Mouse (Mus musculus): ENCODE results near the gene 9430097D07Rik. TPM values are rescaled to one million over a fixed set of nuclear protein-coding genes. Genes with fewer than 3 reads are reported as not detected.

Gene 9430097D07Rik
- polyA plus RNA-seq, 1 experiment from 2014 or later, result 0.39 TPM

DNA sequence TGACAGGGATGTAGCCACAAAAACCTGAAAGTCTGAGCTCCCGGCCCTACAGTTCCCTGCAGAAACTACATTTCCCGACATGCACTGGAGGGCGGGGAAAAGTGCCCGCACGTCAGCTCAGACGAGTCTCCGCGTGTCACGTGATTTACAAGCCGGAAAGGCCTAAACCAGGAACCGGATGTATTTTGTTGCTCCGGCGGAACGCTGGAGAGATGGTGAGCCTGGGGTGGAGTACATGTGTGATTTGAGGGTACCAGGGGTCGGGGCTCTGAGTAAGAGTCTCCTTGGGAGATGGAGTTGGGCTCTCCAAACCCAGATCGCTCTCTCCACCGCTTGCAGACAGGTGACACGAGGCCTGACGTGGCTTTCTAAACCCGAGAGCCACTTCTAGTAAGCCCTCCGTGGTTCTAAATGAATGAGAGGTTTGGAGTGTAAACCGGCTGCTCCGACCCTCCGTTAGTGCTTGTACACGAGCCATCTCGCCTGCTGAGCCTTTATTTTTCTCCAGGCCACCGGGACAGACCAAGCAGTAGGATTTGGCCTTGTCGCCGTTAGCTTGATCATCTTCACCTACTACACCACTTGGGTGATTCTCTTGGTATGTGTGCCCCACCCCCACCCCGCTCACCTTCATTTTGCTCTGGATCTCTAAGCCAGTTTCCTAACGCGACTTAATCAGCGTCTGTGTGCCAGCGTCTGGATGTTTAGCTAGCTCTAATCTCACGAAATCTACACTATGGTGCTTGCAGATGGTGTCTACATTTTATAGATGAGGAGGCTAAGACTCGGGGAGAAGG is 4.6 kb downstream of the 9430097D07Rik start, which contains the start of gene Dpm2:
Gene Dpm2 (plus strand): TSS at position 161 of the 797 bp plus-strand sequence.
- WGBS, result 3% methylated on average over 36 of the region's 36 CpGs
- H3K27ac ChIP-seq, result peak within 1 kb of the TSS; percentile 82

DNA sequence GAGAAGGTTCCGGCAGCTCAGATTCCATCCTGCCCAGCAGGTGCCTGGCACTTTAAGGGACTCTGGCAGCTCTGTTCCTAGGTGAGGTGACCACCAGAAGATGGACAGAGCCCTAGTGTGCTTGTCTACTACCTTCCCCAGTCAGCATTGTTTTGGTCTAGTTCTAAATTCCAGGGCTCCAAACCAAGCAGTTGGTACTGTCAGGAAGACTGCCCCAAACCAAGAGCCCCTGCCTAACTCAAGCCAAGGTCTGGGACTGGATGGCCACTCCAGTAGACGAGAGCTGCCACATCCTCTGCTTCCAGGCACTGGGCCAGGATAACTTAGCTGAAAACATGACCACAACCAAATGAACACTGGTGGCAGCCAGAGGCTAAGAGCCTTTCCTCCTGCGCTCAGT is 6.5 kb downstream of the 9430097D07Rik start:
- peaks cover 62% of the 10 kb centered on the region for H3K36me3 ChIP-seq
- no peaks in the 10 kb centered on the region for H3K27me3 ChIP-seq (ENCODE audit: insufficient read depth, poor library complexity, severe bottlenecking)
- no peaks in the 10 kb centered on the region for H3K9me3 ChIP-seq
- H3K27ac ChIP-seq, result no peak overlapping the region
- H3K4me3 ChIP-seq, result no peak overlapping the region
- peaks cover 14% of the 10 kb centered on the region for H3K4me1 ChIP-seq (replicated peaks)
- DNase-seq (ENCODE audit: low spot score), result no peak
- 92% methylated on average over 3 of the region's 3 CpGs for WGBS

More for the DNA sequence above, 4.6 kb downstream of the 9430097D07Rik start, which contains the start of gene Dpm2:
- DNase-seq (ENCODE audit: low spot score), result peak; percentile 87
- Histone ChIP-seq H3K4me1 (replicated peaks) (peaks cover 23% of the 10 kb centered on the region), H3K9me3 (no peaks in the 10 kb centered on the region), H3K4me3 (peak within 1 kb of the TSS; percentile 78), H3K27me3 (ENCODE audit: insufficient read depth, poor library complexity, severe bottlenecking) (peaks cover 2% of the 10 kb centered on the region), H3K36me3 (peaks cover 43% of the 10 kb centered on the region)

GRCm38 (mm10) chr2:32568149-32568548 is 7.3 kb downstream of the 9430097D07Rik start:
- no peak for DNase-seq (ENCODE audit: low spot score)

DNA sequence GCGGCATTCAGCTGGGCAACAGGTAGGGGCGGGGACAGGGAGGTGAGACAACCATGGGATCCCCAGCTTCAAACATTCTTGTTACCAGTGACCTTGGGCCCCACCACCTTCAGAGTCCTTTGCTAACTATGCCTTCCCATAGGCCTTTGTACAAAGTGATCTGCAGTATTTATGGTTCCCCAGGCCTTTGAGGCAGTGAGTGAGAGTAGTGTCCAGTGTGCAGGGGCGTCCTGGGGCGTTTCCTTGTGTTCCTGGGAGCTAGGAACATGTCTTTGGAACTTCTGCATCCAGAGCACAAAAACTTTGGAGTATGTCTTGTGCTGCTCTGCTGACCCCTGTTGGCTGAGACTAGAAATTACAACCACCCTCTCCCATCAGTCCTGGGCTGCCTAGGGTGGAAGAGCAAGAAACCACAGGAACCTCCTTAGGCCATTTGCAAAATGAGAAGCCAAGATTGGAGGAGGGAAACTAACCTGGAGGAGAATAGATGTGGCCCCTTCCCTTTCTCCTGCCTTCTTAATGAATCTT is 8.9 kb downstream of the 9430097D07Rik start:
- Histone ChIP-seq H3K27me3 (ENCODE audit: insufficient read depth, poor library complexity, severe bottlenecking) (no peaks in the 10 kb centered on the region), H3K4me3 (no peak overlapping the region), H3K27ac (no peak overlapping the region), H3K4me1 (replicated peaks) (peaks cover 6% of the 10 kb centered on the region), H3K36me3 (peaks cover 76% of the 10 kb centered on the region), H3K9me3 (no peaks in the 10 kb centered on the region)
- 46% methylated on average over 4 of the region's 4 CpGs for WGBS
- DNase-seq (ENCODE audit: low spot score), result peak; percentile 74

More at GRCm38 (mm10) chr2:32568149-32568548, 7.3 kb downstream of the 9430097D07Rik start:
- peaks cover 68% of the 10 kb centered on the region for H3K36me3 ChIP-seq
- no peak overlapping the region for H3K4me3 ChIP-seq
- H3K4me1 ChIP-seq (replicated peaks), result peaks cover 14% of the 10 kb centered on the region
- H3K9me3 ChIP-seq, result no peaks in the 10 kb centered on the region
- no peak overlapping the region for H3K27ac ChIP-seq
- no peaks in the 10 kb centered on the region for H3K27me3 ChIP-seq (ENCODE audit: insufficient read depth, poor library complexity, severe bottlenecking)
- 76% methylated on average over 5 of the region's 5 CpGs for WGBS

DNA sequence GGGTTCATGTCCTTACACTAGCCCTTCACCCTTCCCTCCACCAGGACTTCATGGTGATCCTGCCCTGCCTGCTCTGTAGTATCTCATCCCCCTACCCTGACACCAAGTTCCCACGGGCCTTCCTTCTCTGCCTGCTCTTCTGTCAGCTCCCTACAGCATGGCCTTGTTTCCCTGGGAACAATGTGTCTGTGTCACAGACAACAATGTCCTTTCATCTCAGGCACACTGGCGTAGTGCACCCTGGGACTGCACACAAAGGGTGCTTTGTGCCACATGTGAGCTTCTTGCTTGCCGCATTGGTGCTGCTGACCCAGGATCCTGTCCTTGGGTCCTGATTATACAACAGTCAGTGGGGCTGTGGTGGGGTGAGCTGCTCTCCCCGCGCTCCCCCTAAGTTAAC is 15.9 kb downstream of the 9430097D07Rik start:
- peak; percentile 85 for DNase-seq (ENCODE audit: low spot score)
- Histone ChIP-seq H3K27ac (peak overlapping the region; percentile 90), H3K27me3 (ENCODE audit: insufficient read depth, poor library complexity, severe bottlenecking) (no peaks in the 10 kb centered on the region), H3K9me3 (no peaks in the 10 kb centered on the region), H3K4me3 (peak overlapping the region; percentile 23), H3K4me1 (replicated peaks) (peaks cover 61% of the 10 kb centered on the region), H3K36me3 (peaks cover 49% of the 10 kb centered on the region)
- WGBS, result 24% methylated on average over 5 of the region's 5 CpGs

DNA sequence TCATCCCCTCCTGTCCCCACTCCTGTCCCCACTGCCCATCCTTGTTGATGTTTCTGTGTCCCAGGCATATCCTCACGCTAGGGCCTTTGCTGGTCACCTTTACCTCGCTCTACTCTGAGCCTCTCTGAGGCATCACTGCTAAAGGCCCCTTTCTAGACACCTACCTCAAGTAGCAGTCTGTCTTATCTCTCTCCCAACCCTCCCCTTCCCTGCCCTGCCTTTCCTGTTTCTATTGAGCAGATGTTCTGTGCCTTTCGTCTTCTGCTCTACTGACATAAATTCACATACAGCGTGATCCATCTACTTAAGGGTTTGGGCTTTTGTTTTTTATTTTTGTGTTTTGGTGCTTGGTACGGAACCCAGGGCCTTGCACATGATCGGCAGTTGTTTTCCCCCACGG is 19.5 kb downstream of the 9430097D07Rik start:
- 83% methylated on average over 7 of the region's 7 CpGs for WGBS
- H3K4me1 ChIP-seq (replicated peaks), result peaks cover 71% of the 10 kb centered on the region
- no peaks in the 10 kb centered on the region for H3K27me3 ChIP-seq (ENCODE audit: insufficient read depth, poor library complexity, severe bottlenecking)
- no peaks in the 10 kb centered on the region for H3K9me3 ChIP-seq
- DNase-seq (ENCODE audit: low spot score), result no peak
- no peak overlapping the region for H3K4me3 ChIP-seq
- peak overlapping the region; percentile 90 for H3K27ac ChIP-seq
- peaks cover 18% of the 10 kb centered on the region for H3K36me3 ChIP-seq

DNA sequence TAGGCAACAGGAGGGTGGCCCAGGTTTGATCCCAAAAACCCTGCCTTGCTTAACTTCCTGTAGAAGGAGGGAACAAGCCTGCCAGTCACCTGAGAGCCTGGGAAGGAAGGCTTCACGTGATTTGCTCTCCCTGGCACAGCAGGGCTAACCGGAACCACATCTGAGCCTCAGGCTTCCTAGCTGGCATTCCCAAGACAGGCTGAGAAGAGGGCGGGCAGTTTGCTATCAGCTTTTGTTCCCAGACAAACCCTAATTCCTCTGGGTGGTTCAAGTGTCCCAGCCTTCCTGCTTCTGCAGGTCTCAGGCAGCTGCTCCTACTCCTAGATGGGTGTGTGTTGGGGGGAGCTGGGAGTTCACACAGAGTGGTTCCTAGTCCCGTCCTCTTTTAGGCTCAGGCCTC is 20.0 kb downstream of the 9430097D07Rik start:
- H3K4me1 ChIP-seq (replicated peaks), result peaks cover 70% of the 10 kb centered on the region
- no peaks in the 10 kb centered on the region for H3K9me3 ChIP-seq
- no peak for DNase-seq (ENCODE audit: low spot score)
- H3K4me3 ChIP-seq, result no peak overlapping the region; the same call in 1 of the 2 replicates
- H3K27me3 ChIP-seq (ENCODE audit: insufficient read depth, poor library complexity, severe bottlenecking), result no peaks in the 10 kb centered on the region
- H3K36me3 ChIP-seq, result peaks cover 13% of the 10 kb centered on the region
- peak overlapping the region; percentile 90 for H3K27ac ChIP-seq
- WGBS, result 43% methylated on average over 4 of the region's 4 CpGs

DNA sequence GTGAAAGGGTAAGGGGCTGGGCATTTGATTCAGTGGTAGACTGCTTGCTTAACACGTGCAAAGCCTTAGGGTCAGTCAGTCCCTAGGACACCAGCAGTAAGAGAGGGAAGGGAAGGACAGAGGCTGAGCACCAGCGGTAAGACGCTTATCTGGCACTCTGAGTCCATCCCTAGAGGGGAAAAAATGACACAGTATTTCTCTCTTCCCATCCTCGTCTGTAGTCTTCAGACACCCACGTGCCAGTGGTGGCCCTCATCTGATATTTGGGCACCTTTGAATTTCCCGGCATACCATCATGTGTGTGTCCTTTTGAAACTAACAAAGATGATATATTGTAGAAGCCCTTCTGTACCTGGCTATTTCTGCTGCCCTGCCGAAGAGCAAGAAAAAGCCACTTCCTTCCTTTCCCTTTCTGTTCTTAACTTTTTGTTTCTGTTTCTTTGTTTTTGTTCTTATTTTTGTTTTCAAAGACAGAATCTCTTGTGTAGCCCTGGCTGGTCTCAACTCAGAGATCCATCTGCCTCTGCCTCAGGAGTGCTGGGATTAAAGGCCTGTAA is 21.8 kb downstream of the 9430097D07Rik start:
- Histone ChIP-seq H3K36me3 (peaks cover 14% of the 10 kb centered on the region), H3K4me1 (replicated peaks) (peaks cover 66% of the 10 kb centered on the region), H3K4me3 (no peak overlapping the region), H3K27ac (peak overlapping the region; percentile 13; the same call in 1 of the 2 replicates), H3K9me3 (no peaks in the 10 kb centered on the region), H3K27me3 (ENCODE audit: insufficient read depth, poor library complexity, severe bottlenecking) (no peaks in the 10 kb centered on the region)
- no peak for DNase-seq (ENCODE audit: low spot score)
- 85% methylated on average over 7 of the region's 7 CpGs for WGBS

GRCm38 (mm10) chr2:32551236-32551635 is 24.2 kb downstream of the 9430097D07Rik start:
- no peak for DNase-seq (ENCODE audit: low spot score)
- Histone ChIP-seq H3K4me3 (no peak overlapping the region), H3K4me1 (replicated peaks) (peaks cover 54% of the 10 kb centered on the region), H3K36me3 (peaks cover 29% of the 10 kb centered on the region), H3K27me3 (ENCODE audit: insufficient read depth, poor library complexity, severe bottlenecking) (no peaks in the 10 kb centered on the region), H3K9me3 (no peaks in the 10 kb centered on the region), H3K27ac (0 out of 2 replicates have a peak overlapping the region, but pooled peaks have one; percentile 2)
- 89% methylated on average over 5 of the region's 5 CpGs for WGBS

GRCm38 (mm10) chr2:32549764-32550163 is 25.7 kb downstream of the 9430097D07Rik start:
- 81% methylated on average over 6 of the region's 6 CpGs for WGBS
- peaks cover 41% of the 10 kb centered on the region for H3K4me1 ChIP-seq (replicated peaks)
- H3K36me3 ChIP-seq, result peaks cover 41% of the 10 kb centered on the region
- H3K27me3 ChIP-seq (ENCODE audit: insufficient read depth, poor library complexity, severe bottlenecking), result no peaks in the 10 kb centered on the region
- no peak for DNase-seq (ENCODE audit: low spot score)
- H3K9me3 ChIP-seq, result no peaks in the 10 kb centered on the region
- H3K27ac ChIP-seq, result no peak overlapping the region
- no peak overlapping the region for H3K4me3 ChIP-seq

DNA sequence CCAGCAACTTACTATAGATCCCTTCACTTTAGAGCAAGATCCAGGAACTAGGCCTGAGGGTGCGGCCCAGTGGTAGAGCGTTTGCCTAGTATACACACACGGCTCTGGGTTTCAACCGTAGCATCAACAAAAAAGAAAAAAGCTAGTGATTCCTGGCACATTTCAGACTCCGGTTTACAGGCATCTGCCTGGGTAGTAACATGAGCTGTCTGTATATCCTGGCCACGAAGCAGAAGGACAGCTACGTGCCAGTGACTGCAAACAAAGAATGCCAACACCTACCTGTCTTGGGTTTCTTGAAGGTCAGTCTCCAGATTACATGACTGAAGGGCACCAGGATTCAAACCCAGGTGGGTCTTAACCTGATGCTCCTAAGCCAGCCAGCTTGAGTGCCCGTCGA is 26.3 kb downstream of the 9430097D07Rik start:
- Histone ChIP-seq H3K4me3 (no peak overlapping the region), H3K36me3 (peaks cover 46% of the 10 kb centered on the region), H3K27me3 (ENCODE audit: insufficient read depth, poor library complexity, severe bottlenecking) (no peaks in the 10 kb centered on the region), H3K27ac (no peak overlapping the region), H3K4me1 (replicated peaks) (peaks cover 41% of the 10 kb centered on the region), H3K9me3 (no peaks in the 10 kb centered on the region)
- no peak for DNase-seq (ENCODE audit: low spot score)
- WGBS, result 87% methylated on average over 9 of the region's 9 CpGs

- Histone ChIP-seq H3K36me3 (peaks cover 55% of the 10 kb centered on the region), H3K4me3 (no peak overlapping the region)
- 90% methylated on average over 7 of the region's 7 CpGs for WGBS
These were observed 27.3 kb downstream of the 9430097D07Rik start for GRCm38 (mm10) chr2:32547964-32548739.

More at GRCm38 (mm10) chr2:32547964-32548739, 27.3 kb downstream of the 9430097D07Rik start:
- Histone ChIP-seq H3K27me3 (ENCODE audit: insufficient read depth, poor library complexity, severe bottlenecking) (no peaks in the 10 kb centered on the region), H3K9me3 (no peaks in the 10 kb centered on the region), H3K4me1 (replicated peaks) (peaks cover 41% of the 10 kb centered on the region), H3K27ac (no peak overlapping the region)
- DNase-seq (ENCODE audit: low spot score), result no peak
